Mouse (Mus musculus): ENCODE data around the gene Wdhd1. TPM values are rescaled to one million over a fixed set of nuclear protein-coding genes. Genes with fewer than 3 reads are reported as not detected.

The Wdhd1 gene
- total and polyA plus RNA-seq, 3 experiments, result 51.6 to 91.5 TPM; not detected in 1

DNA sequence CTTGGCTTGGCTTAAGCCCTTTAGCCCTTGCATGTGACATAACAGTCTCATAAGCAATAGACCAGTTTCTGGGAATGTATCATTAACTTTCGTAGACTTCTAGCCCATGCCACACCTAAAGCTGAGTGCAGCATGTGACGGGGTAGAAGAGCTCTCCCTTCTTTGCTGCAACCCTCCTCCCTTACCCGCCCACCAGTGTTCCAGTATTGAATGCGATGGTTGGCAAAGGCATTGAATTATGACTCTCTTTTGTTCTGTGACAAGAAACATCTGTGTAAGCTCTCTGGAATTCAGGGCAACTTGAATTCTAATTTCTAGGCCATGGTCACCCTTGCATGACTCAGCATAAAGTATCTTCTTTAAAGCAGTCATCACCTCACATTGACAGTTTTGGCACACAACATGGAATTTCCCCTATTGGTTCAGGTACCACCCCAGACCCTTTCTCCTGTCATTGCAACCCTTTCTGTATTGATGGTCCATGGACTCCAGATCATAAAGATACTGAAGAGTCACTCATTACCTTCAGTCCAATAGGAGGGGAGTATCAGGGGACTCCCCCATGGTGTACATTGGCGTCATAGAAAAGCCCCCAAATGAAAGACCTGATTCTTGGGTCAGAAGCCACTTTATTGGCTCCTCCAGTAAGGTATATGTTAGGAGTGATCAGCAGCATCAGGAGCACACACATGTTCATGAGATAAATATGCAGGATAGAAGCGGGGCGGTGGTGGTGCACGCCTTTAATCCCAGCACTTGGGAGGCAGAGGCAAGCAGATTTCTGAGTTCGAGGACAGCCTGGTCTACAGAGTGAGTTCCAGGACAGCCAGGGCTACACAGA is 57.7 kb downstream of the Wdhd1 start:
- peaks cover 0 to 5% of the 10 kb centered on the region in 2 experiments; a peak in 2 of 4 replicates for H3K27me3 ChIP-seq (ENCODE audit: control insufficient read depth in 1 of 2, insufficient read depth in 2 of 2, low read length in 2 of 2)
- no peaks in the 10 kb centered on the region for H3K79me2 ChIP-seq (ENCODE audit: control insufficient read depth, insufficient read depth, low read length, poor library complexity)
- no peak for DNase-seq (ENCODE audit: low read depth, low spot score)
- no peak overlapping the region for H3K27ac ChIP-seq (ENCODE audit: control insufficient read depth, low read depth, low read length)
- H3K4me3 ChIP-seq (ENCODE audit: control insufficient read depth in 1 of 2, insufficient read depth in 1 of 2, low read depth in 2 of 2, low read length in 2 of 2), result no peak overlapping the region
- H3K9ac ChIP-seq (ENCODE audit: control insufficient read depth, low read depth, low read length, poor library complexity, severe bottlenecking), result no peak overlapping the region
- no peak for TF ChIP-seq E2F4 (IDR thresholded peaks at IDR 0.05; ENCODE audit: borderline replicate concordance, low read depth, low read length)
- no peak for TF ChIP-seq ZKSCAN1 (IDR thresholded peaks at IDR 0.05; ENCODE audit: low read depth, low read length)
- TF ChIP-seq CHD2 (IDR thresholded peaks at IDR 0.05; ENCODE audit: low read length), result no peak
- TF ChIP-seq POLR2A (IDR thresholded peaks at IDR 0.05; ENCODE audit: control insufficient read depth in 1 of 2, insufficient read depth in 1 of 2, low read depth in 1 of 2, low read length in 2 of 2, poor library complexity in 1 of 2), result no peak
- no peak for TF ChIP-seq SIN3A (IDR thresholded peaks at IDR 0.05; ENCODE audit: low read length)
- no peak for TF ChIP-seq MEF2A (IDR thresholded peaks at IDR 0.05; ENCODE audit: extremely low read depth, insufficient replicate concordance, low read depth, low read length, poor library complexity, severe bottlenecking)
- H3K4me1 ChIP-seq (ENCODE audit: control insufficient read depth in 1 of 2, insufficient read depth in 2 of 2, low read length in 2 of 2), result peaks cover 0 to 5% of the 10 kb centered on the region in 2 experiments; a peak in 3 of 4 replicates
- no peaks in the 10 kb centered on the region for H3K9me3 ChIP-seq (replicated peaks; ENCODE audit: insufficient read depth, low read length)
- H3K36me3 ChIP-seq (ENCODE audit: control insufficient read depth in 1 of 2, insufficient read depth in 2 of 2, low read length in 2 of 2), result no peaks in the 10 kb centered on the region; a peak in 1 of 4 replicates

GRCm38 (mm10) chr14:47216541-47216940 is 60.1 kb downstream of the Wdhd1 start:
- H3K27ac ChIP-seq (ENCODE audit: control insufficient read depth, low read depth, low read length), result no peak overlapping the region
- peaks cover 0 to 3% of the 10 kb centered on the region in 2 experiments; a peak in 1 of 4 replicates for H3K4me1 ChIP-seq (ENCODE audit: control insufficient read depth in 1 of 2, insufficient read depth in 2 of 2, low read length in 2 of 2)
- no peak for DNase-seq (ENCODE audit: low read depth, low spot score)
- H3K4me3 ChIP-seq (ENCODE audit: control insufficient read depth in 1 of 2, insufficient read depth in 1 of 2, low read depth in 2 of 2, low read length in 2 of 2), result no peak overlapping the region
- no peaks in the 10 kb centered on the region for H3K79me2 ChIP-seq (ENCODE audit: control insufficient read depth, insufficient read depth, low read length, poor library complexity)
- no peaks in the 10 kb centered on the region for H3K9me3 ChIP-seq (replicated peaks; ENCODE audit: insufficient read depth, low read length)
- TF ChIP-seq EP300 (IDR thresholded peaks at IDR 0.05; ENCODE audit: low read depth in 1 of 2, low read length in 2 of 2) (no peak), ELF1 (IDR thresholded peaks at IDR 0.05; ENCODE audit: low read depth, low read length) (no peak), BHLHE40 (IDR thresholded peaks at IDR 0.05; ENCODE audit: borderline replicate concordance, low read depth, low read length) (no peak), MEF2A (IDR thresholded peaks at IDR 0.05; ENCODE audit: extremely low read depth, insufficient replicate concordance, low read depth, low read length, poor library complexity, severe bottlenecking) (no peak)
- no peaks in the 10 kb centered on the region for H3K36me3 ChIP-seq (ENCODE audit: control insufficient read depth in 1 of 2, insufficient read depth in 2 of 2, low read length in 2 of 2)
- peaks cover 0 to 6% of the 10 kb centered on the region in 2 experiments; a peak in 2 of 4 replicates for H3K27me3 ChIP-seq (ENCODE audit: control insufficient read depth in 1 of 2, insufficient read depth in 2 of 2, low read length in 2 of 2)
- no peak overlapping the region for H3K9ac ChIP-seq (ENCODE audit: control insufficient read depth, low read depth, low read length, poor library complexity, severe bottlenecking)

- H3K36me3 ChIP-seq (ENCODE audit: control insufficient read depth in 1 of 2, insufficient read depth in 2 of 2, low read length in 2 of 2), result no peaks in the 10 kb centered on the region
- TF ChIP-seq UBTF (IDR thresholded peaks at IDR 0.05; ENCODE audit: borderline replicate concordance, insufficient read depth, low read depth, low read length) (no peak), HCFC1 (IDR thresholded peaks at IDR 0.05; ENCODE audit: low read depth, low read length) (no peak), CHD2 (IDR thresholded peaks at IDR 0.05; ENCODE audit: low read length) (no peak), GABPA (IDR thresholded peaks at IDR 0.05; ENCODE audit: low read depth, low read length) (no peak), POLR2A (IDR thresholded peaks at IDR 0.05; ENCODE audit: control insufficient read depth in 1 of 2, insufficient read depth in 1 of 2, low read depth in 1 of 2, low read length in 2 of 2, poor library complexity in 1 of 2) (no peak), CHD1 (IDR thresholded peaks at IDR 0.05; ENCODE audit: low read depth, low read length) (no peak), JUND (IDR thresholded peaks at IDR 0.05; ENCODE audit: low read depth, low read length) (no peak), ETS1 (IDR thresholded peaks at IDR 0.05; ENCODE audit: low read depth, low read length) (no peak), SIN3A (IDR thresholded peaks at IDR 0.05; ENCODE audit: low read length) (no peak), MXI1 (IDR thresholded peaks at IDR 0.05; ENCODE audit: low read depth, low read length) (no peak), ZKSCAN1 (IDR thresholded peaks at IDR 0.05; ENCODE audit: low read depth, low read length) (no peak), RCOR1 (IDR thresholded peaks at IDR 0.05; ENCODE audit: low read depth, low read length) (no peak), MYB (IDR thresholded peaks at IDR 0.05; ENCODE audit: low read depth, low read length) (no peak)
- no peaks in the 10 kb centered on the region for H3K79me2 ChIP-seq (ENCODE audit: control insufficient read depth, insufficient read depth, low read length, poor library complexity)
- no peak for DNase-seq (ENCODE audit: low read depth, low spot score)
- no peak overlapping the region for H3K4me3 ChIP-seq (ENCODE audit: control insufficient read depth in 1 of 2, insufficient read depth in 1 of 2, low read depth in 2 of 2, low read length in 2 of 2)
- H3K4me1 ChIP-seq (ENCODE audit: control insufficient read depth in 1 of 2, insufficient read depth in 2 of 2, low read length in 2 of 2), result peaks cover 0 to 3% of the 10 kb centered on the region in 2 experiments; a peak in 1 of 4 replicates
- peaks cover 0 to 6% of the 10 kb centered on the region in 2 experiments; a peak in 2 of 4 replicates for H3K27me3 ChIP-seq (ENCODE audit: control insufficient read depth in 1 of 2, insufficient read depth in 2 of 2, low read length in 2 of 2)
- H3K27ac ChIP-seq (ENCODE audit: control insufficient read depth, low read depth, low read length), result no peak overlapping the region
- H3K9me3 ChIP-seq (replicated peaks; ENCODE audit: insufficient read depth, low read length), result no peaks in the 10 kb centered on the region
- no peak overlapping the region for H3K9ac ChIP-seq (ENCODE audit: control insufficient read depth, low read depth, low read length, poor library complexity, severe bottlenecking)
Observed at GRCm38 (mm10) chr14:47214367-47214766, 62.3 kb downstream of the Wdhd1 start.
